Mouse (Mus musculus) MEL-GATA-1-ER (cell line): ENCODE results near the gene Lpcat3.

ENCODE experiments used
- DNase-seq: peaks from one replicate; pipeline ENCODE4 v3.0.0-alpha.2; 2012; ENCODE audit warnings: low read depth; ENCODE audit errors: extremely low read depth

Gene Lpcat3

GRCm38 (mm10) chr6:124737040-124737439 is 74.2 kb downstream of the Lpcat3 start:
- DNase-seq, result no peak

- no peak for DNase-seq
Measured at GRCm38 (mm10) chr6:124738511-124739023, 75.7 kb downstream of the Lpcat3 start, which contains the start of gene Ptpn6. Gene Ptpn6 (minus strand): TSS chr6:124738714.

- DNase-seq, result no peak
Measured at GRCm38 (mm10) chr6:124739231-124739796, 76.5 kb downstream of the Lpcat3 start.

GRCm38 (mm10) chr6:124740211-124740887 is 77.5 kb downstream of the Lpcat3 start:
- DNase-seq, result peak; percentile 49

GRCm38 (mm10) chr6:124740888-124741761 is 78.3 kb downstream of the Lpcat3 start, which contains the start of gene Grcc10:
Gene Grcc10 (minus strand): TSS chr6:124741374.
- peak; percentile 98 for DNase-seq

- DNase-seq, result no peak
Measured at GRCm38 (mm10) chr6:124741842-124742241, 79.0 kb downstream of the Lpcat3 start.

- DNase-seq, result no peak
Measured at GRCm38 (mm10) chr6:124742839-124743514, 80.2 kb downstream of the Lpcat3 start.

- DNase-seq, result no peak
Measured at GRCm38 (mm10) chr6:124743647-124744046, 80.8 kb downstream of the Lpcat3 start.

- no peak for DNase-seq
Measured at GRCm38 (mm10) chr6:124744755-124745321, 82.0 kb downstream of the Lpcat3 start.

GRCm38 (mm10) chr6:124745490-124746295 is 82.9 kb downstream of the Lpcat3 start:
- DNase-seq, result peak; percentile 78

- DNase-seq, result no peak
Measured at GRCm38 (mm10) chr6:124746296-124746605, 83.4 kb downstream of the Lpcat3 start.

GRCm38 (mm10) chr6:124746654-124747632 is 84.1 kb downstream of the Lpcat3 start:
- no peak for DNase-seq

- DNase-seq, result no peak
Measured at GRCm38 (mm10) chr6:124750405-124750804, 87.6 kb downstream of the Lpcat3 start.

- no peak for DNase-seq
Measured at GRCm38 (mm10) chr6:124753861-124754260, 91.0 kb downstream of the Lpcat3 start.
